10 mouse cellular contexts compared by ENCODE assay signal in the genomic region with DNA sequence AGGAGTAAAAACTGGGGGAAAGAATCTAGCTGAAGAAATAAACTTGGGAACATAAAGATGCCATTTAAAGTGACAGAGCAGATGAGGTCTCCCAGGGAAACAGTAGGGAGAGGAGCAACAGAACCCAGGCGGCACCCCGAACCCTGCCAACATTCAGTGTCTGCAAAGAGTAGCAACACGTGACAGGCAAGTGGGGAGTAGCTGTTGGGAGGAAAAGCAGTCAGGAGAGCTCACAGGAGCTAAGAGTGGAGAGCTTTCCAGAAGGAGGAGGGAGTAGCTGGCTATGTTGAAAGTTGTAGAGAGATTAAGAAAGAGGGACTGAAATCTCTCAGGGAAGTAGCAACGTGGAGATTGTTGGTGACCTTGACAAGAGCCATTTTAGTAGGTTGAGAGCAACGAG. TPM values are rescaled to one million over a fixed set of nuclear protein-coding genes. Genes with fewer than 3 reads are reported as not detected.
DNase-seq lines count a peak whose midpoint lies in the region; ATAC-seq and TF ChIP-seq lines count a peak whose summit lies in the region.
"Had no signal": no experiment of that assay in that cellular context is flagged by ENCODE, and none has a peak within 500 bp of the region (broad histone marks: within the 10 kb centered on the region; RNA-seq: fewer than 3 reads in every experiment).

No protein-coding gene starts in this region.

- intact Hi-C loops in left cerebral cortex, postnatal 10 days (cut with DNase I) = no loop called here
- intact Hi-C loops in left cerebral cortex, adult 2 months (cut with DNase I) = no loop called here

- no peak for TF ChIP-seq CTCF in left cerebral cortex, adult 2 months (IDR thresholded peaks at IDR 0.05)

- H3K27me3 ChIP-seq in forebrain, embryonic 15.5 days = no peaks in the 10 kb centered on the region
- 0 out of 2 replicates have a peak, but pooled peaks cover 5% of the 10 kb centered on the region for H3K27me3 ChIP-seq in forebrain, embryonic 12.5 days
- no peaks in the 10 kb centered on the region for H3K27me3 ChIP-seq in heart, embryonic 12.5 days (replicated peaks)
- no peaks in the 10 kb centered on the region for H3K27me3 ChIP-seq in midbrain, embryonic 14.5 days (ENCODE audit: control insufficient read depth, insufficient read depth, low read length)
- no peaks in the 10 kb centered on the region for H3K27me3 ChIP-seq in hindbrain, embryonic 11.5 days (ENCODE audit: control insufficient read depth, insufficient read depth, low read length)
- H3K27me3 ChIP-seq: limb, embryonic 15.5 days had no signal

- no peak overlapping the region for H3K27ac ChIP-seq in forebrain, embryonic 15.5 days (replicated peaks)
- H3K27ac ChIP-seq in forebrain, embryonic 12.5 days = no peak overlapping the region
- H3K27ac ChIP-seq in left cerebral cortex, adult 2 months = no peak overlapping the region
- H3K27ac ChIP-seq in heart, embryonic 12.5 days (ENCODE audit: poor library complexity, severe bottlenecking) = peak overlapping the region; percentile 46
- H3K27ac ChIP-seq in midbrain, embryonic 14.5 days (replicated peaks; ENCODE audit: low read depth, low read length) = no peak overlapping the region
- no peak overlapping the region for H3K27ac ChIP-seq in hindbrain, embryonic 11.5 days (ENCODE audit: low read depth, low read length)
- H3K27ac ChIP-seq: limb, embryonic 15.5 days had no signal

- H3K4me1 ChIP-seq in forebrain, embryonic 15.5 days = no peaks in the 10 kb centered on the region
- H3K4me1 ChIP-seq in forebrain, embryonic 12.5 days = no peaks in the 10 kb centered on the region
- H3K4me1 ChIP-seq in heart, embryonic 12.5 days (replicated peaks) = peaks cover 23% of the 10 kb centered on the region
- H3K4me1 ChIP-seq in midbrain, embryonic 14.5 days (ENCODE audit: control insufficient read depth, insufficient read depth, low read length) = no peaks in the 10 kb centered on the region
- H3K4me1 ChIP-seq in hindbrain, embryonic 11.5 days (replicated peaks; ENCODE audit: control insufficient read depth, insufficient read depth, low read length) = no peaks in the 10 kb centered on the region
- H3K4me1 ChIP-seq: limb, embryonic 15.5 days had no signal

- H3K9ac ChIP-seq in forebrain, embryonic 15.5 days (replicated peaks) = no peak overlapping the region
- no peak overlapping the region for H3K9ac ChIP-seq in forebrain, embryonic 12.5 days
- H3K9ac ChIP-seq in heart, embryonic 12.5 days = no peak overlapping the region
- no peak overlapping the region for H3K9ac ChIP-seq in midbrain, embryonic 14.5 days (replicated peaks; ENCODE audit: low read length)
- H3K9ac ChIP-seq in hindbrain, embryonic 11.5 days (ENCODE audit: low read depth, low read length) = no peak overlapping the region
- H3K9ac ChIP-seq: limb, embryonic 15.5 days had no signal

- DNase-seq in left cerebral cortex, postnatal 10 days (ENCODE audit: extremely low spot score in 1 of 2, low spot score in 2 of 2) = peak; percentile 13 to 26
- no peak for DNase-seq in left cerebral cortex, adult 2 months (ENCODE audit: extremely low spot score in 1 of 2, low spot score in 2 of 2)
- DNase-seq in lung, postnatal 36 days = peak; percentile 74
- DNase-seq in midbrain, embryonic 14.5 days = no peak
- no peak for DNase-seq in hindbrain, embryonic 11.5 days (ENCODE audit: low spot score)

- 60% methylated on average over 5 of the region's 5 CpGs for WGBS in forebrain, embryonic 15.5 days
- WGBS in forebrain, embryonic 12.5 days = 67% methylated on average over 5 of the region's 5 CpGs
- 19% methylated on average over 5 of the region's 5 CpGs for WGBS in heart, embryonic 12.5 days
- 67% methylated on average over 5 of the region's 5 CpGs for WGBS in midbrain, embryonic 14.5 days
- 65% methylated on average over 5 of the region's 5 CpGs for WGBS in hindbrain, embryonic 11.5 days

- no peak overlapping the region for H3K4me2 ChIP-seq in forebrain, embryonic 15.5 days (replicated peaks)
- no peak overlapping the region for H3K4me2 ChIP-seq in forebrain, embryonic 12.5 days
- H3K4me2 ChIP-seq in heart, embryonic 12.5 days = no peak overlapping the region
- H3K4me2 ChIP-seq in midbrain, embryonic 14.5 days (ENCODE audit: low read length) = no peak overlapping the region
- H3K4me2 ChIP-seq in hindbrain, embryonic 11.5 days (replicated peaks; ENCODE audit: low read depth, low read length) = no peak overlapping the region
- H3K4me2 ChIP-seq: limb, embryonic 15.5 days had no signal

- peak; percentile 64; the same call in 1 of the 2 replicates for ATAC-seq in forebrain, embryonic 15.5 days (replicated peaks)
- no peak for ATAC-seq in forebrain, embryonic 12.5 days (ENCODE audit: low FRiP score)
- no peak; the same call in 1 of the 2 replicates for ATAC-seq in heart, embryonic 12.5 days (ENCODE audit: insufficient number of reproducible peaks, low FRiP score)
- ATAC-seq in midbrain, embryonic 14.5 days (ENCODE audit: low FRiP score, low TSS enrichment) = no peak
- no peak for ATAC-seq in hindbrain, embryonic 11.5 days (ENCODE audit: low FRiP score)
- ATAC-seq: inflammation-experienced regulatory T-cells, adult 6 months had no signal

- H3K9me3 ChIP-seq in forebrain, embryonic 15.5 days = no peaks in the 10 kb centered on the region
- H3K9me3 ChIP-seq in forebrain, embryonic 12.5 days = no peaks in the 10 kb centered on the region
- no peaks in the 10 kb centered on the region for H3K9me3 ChIP-seq in heart, embryonic 12.5 days (replicated peaks)
- H3K9me3 ChIP-seq in midbrain, embryonic 14.5 days (ENCODE audit: control insufficient read depth, low read length) = no peaks in the 10 kb centered on the region
- H3K9me3 ChIP-seq in hindbrain, embryonic 11.5 days (ENCODE audit: control insufficient read depth, low read length) = no peaks in the 10 kb centered on the region
- H3K9me3 ChIP-seq: limb, embryonic 15.5 days had no signal

- no peaks in the 10 kb centered on the region for H3K36me3 ChIP-seq in forebrain, embryonic 15.5 days
- H3K36me3 ChIP-seq in forebrain, embryonic 12.5 days (replicated peaks) = no peaks in the 10 kb centered on the region
- no peaks in the 10 kb centered on the region for H3K36me3 ChIP-seq in heart, embryonic 12.5 days
- no peaks in the 10 kb centered on the region for H3K36me3 ChIP-seq in midbrain, embryonic 14.5 days (ENCODE audit: control insufficient read depth, insufficient read depth, low read length)
- no peaks in the 10 kb centered on the region for H3K36me3 ChIP-seq in hindbrain, embryonic 11.5 days (ENCODE audit: control insufficient read depth, insufficient read depth, low read length)
- H3K36me3 ChIP-seq: limb, embryonic 15.5 days had no signal

- no peak overlapping the region for H3K4me3 ChIP-seq in forebrain, embryonic 15.5 days
- H3K4me3 ChIP-seq in forebrain, embryonic 12.5 days (replicated peaks) = no peak overlapping the region
- H3K4me3 ChIP-seq in left cerebral cortex, adult 2 months = no peak overlapping the region
- no peak overlapping the region for H3K4me3 ChIP-seq in heart, embryonic 12.5 days
- H3K4me3 ChIP-seq in midbrain, embryonic 14.5 days (replicated peaks; ENCODE audit: low read depth, low read length) = no peak overlapping the region
- H3K4me3 ChIP-seq in hindbrain, embryonic 11.5 days (ENCODE audit: low read depth, low read length) = no peak overlapping the region
- H3K4me3 ChIP-seq: limb, embryonic 15.5 days had no signal

RNA-seq across cellular contexts. Expression of gene Glcci1, which starts 35.9 kb away (rescaled TPM):
- 16.9 and 19.0 TPM in 2 replicates for polyA plus RNA-seq in forebrain, embryonic 15.5 days (2015; fragmentation: Nextera tagmentation; extraction: Ambion mirVana)
- polyA plus RNA-seq in forebrain, embryonic 12.5 days (2016; fragmentation: Nextera tagmentation; extraction: Ambion mirVana) = 18.8 and 22.0 TPM in 2 replicates
- total RNA-seq in left cerebral cortex, postnatal 10 days (2021) = 10 to 100 TPM; 59.6 to 60.2 TPM
- total RNA-seq in left cerebral cortex, adult 2 months (2021) = 100 to 1,000 TPM; 160 to 164 TPM
- polyA plus RNA-seq in heart, embryonic 12.5 days (2016; fragmentation: Nextera tagmentation; extraction: Ambion mirVana) = 8.2 and 10.2 TPM in 2 replicates
- 14.1 and 15.1 TPM in 2 replicates for polyA plus RNA-seq in midbrain, embryonic 14.5 days (2014; fragmentation: Nextera tagmentation; extraction: Ambion mirVana)
- 15.1 and 17.2 TPM in 2 replicates for polyA plus RNA-seq in hindbrain, embryonic 11.5 days (2014; fragmentation: Nextera tagmentation; extraction: Ambion mirVana)

Comparison
In these comparisons a context has a peak if more than half of its experiments do, and no peak if none do; other contexts are left out.
1. DNase-seq: peak in left cerebral cortex, postnatal 10 days (2 of 2) and lung, postnatal 36 days (single experiment); none in left cerebral cortex, adult 2 months (0 of 2), midbrain, embryonic 14.5 days (single experiment) and hindbrain, embryonic 11.5 days (single experiment).